Mouse (Mus musculus) left cerebral cortex, adult 8-10 months (tissue): ENCODE measurements at regions not wholly inside any gene's neighbourhood (a gene's known extent, or its start where the extent isn't known, plus 50 kb on each side); places are given as distances from the start of the nearest gene placed in this dataset.

Source experiments
- DNase-seq, 2 experiments: peaks; one replicate each; pipeline ENCODE4 v3.0.0; 2022; ENCODE audit warnings: low spot score in 2 of 2

GRCm38 (mm10) chr19:53444646-53445045, 54.3 kb upstream of the Smndc1 start:
- DNase-seq, result no peak

DNA sequence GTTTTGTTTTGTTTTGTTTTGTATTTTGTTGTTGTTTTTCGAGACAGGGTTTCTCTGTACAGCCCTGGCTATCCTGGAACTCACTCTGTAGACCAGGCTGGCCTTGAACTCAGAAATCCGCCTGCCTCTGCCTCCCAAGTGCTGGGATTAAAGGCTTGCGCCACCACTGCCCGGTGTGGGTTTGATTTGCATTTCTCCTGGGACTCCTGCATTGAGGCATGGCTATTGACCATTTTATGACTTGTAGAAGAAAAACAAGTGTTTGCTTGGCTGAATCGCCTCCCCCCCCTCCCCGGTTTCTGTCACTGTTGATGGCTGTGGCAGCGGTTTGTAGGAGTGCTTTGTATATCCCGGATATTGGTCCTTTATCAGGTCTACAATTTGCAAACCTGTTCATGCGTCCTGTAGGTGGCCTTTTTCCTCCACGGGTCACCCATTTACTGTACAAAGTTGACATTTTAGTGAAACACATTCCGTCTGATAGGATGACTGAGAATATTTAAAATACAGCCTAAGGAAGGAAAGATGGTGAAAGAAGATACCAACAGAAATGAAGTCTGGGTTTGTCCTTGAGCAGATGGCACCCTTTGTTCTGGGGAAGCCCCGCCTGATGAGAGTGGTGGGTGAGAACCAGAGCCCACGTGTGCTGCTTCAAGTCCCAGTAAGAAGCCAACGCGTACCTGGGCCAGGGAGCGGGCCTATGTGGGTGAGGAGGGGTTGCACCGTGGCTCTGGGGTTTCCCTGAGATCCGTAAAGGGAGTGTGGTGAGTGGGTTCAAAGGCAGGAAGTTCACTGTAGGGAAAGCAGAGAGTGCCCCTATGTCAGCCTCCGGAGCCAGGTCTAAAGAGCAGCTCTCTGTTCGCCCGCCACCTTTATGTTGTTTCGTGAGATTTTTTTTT, 52.6 kb upstream of the Smndc1 start:
- no peak for DNase-seq

DNA sequence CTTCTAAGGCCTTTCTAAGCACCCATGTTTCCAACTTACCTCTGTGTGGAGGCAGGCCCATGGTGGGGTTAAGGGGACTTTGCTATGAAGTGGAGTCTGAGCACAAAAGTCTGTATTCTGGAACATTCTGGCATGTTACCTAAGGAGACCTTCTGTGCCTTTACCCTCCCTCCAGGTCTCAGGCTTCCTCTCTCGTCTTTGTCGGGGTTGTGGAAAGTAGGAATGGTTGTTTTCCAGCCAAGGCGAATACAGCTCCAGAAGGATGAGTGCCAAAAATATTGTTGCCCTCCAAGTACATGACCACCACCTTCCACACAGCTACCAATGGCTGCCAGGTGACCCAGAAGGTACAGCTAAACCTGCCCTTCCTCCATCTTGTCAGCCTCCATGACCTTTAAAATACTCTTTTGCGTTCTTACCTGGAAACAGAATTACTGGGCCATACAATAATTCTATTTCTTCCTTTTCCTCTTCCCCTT, 51.8 kb upstream of the Smndc1 start:
- no peak for DNase-seq

- no peak for DNase-seq
Measured at GRCm38 (mm10) chr19:53441449-53442131, 51.2 kb upstream of the Smndc1 start.

- no peak for DNase-seq
Measured at GRCm38 (mm10) chr19:53440327-53441055, 50.1 kb upstream of the Smndc1 start.
